Mouse (Mus musculus) ES-E14 (cell line): ENCODE data around the gene Ms4a6d. TPM values are rescaled to one million over a fixed set of nuclear protein-coding genes. Genes with fewer than 3 reads are reported as not detected.
"Not testable (repeated sequence)": the region's sequence is repeated elsewhere in the genome, so short reads cannot be mapped to it uniquely, and the experiment has no call there.

Experiments used
- DNase-seq: peaks from one replicate; pipeline ENCODE4 v3.0.0-alpha.2; 2013; ENCODE audit warnings: low read depth, low spot score
- H3K27ac ChIP-seq: 2 replicates; pipeline ENCODE4 v1.5.1; 2012; ENCODE audit warnings: low read depth, mild to moderate bottlenecking, low read length, moderate library complexity, mixed read lengths; ENCODE audit not compliant: poor library complexity, insufficient read depth, severe bottlenecking
- H3K36me3 ChIP-seq: 2 replicates; pipeline ENCODE4 v1.6.1; 2012; ENCODE audit warnings: mild to moderate bottlenecking, low read length, moderate library complexity, mixed read lengths; ENCODE audit not compliant: control insufficient read depth, poor library complexity, insufficient read depth, severe bottlenecking
- H3K4me1 ChIP-seq, 2 experiments: fragments of 150-350 bp in 1 of 2; sonication (generic) in 1 of 2; 2 replicates each; pipeline ENCODE4 v1.6.1; 2012; ENCODE audit warnings: low read length in 2 of 2, mild to moderate bottlenecking in 1 of 2, mixed read lengths in 1 of 2; ENCODE audit not compliant: control insufficient read depth in 2 of 2, insufficient read depth in 2 of 2, poor library complexity in 1 of 2
- H3K4me3 ChIP-seq, 2 experiments: fragments of 150-350 bp in 1 of 2; sonication (generic) in 1 of 2; 2 replicates each; pipeline ENCODE4 v1.5.1; 2012; ENCODE audit warnings: low read length in 2 of 2, low read depth in 1 of 2, mild to moderate bottlenecking in 1 of 2, mixed read lengths in 1 of 2; ENCODE audit not compliant: insufficient read depth in 1 of 2, poor library complexity in 1 of 2, severe bottlenecking in 1 of 2
- H3K9ac ChIP-seq: 2 replicates; pipeline ENCODE4 v1.6.1; 2012; ENCODE audit warnings: low read depth, mild to moderate bottlenecking, low read length, mixed read lengths; ENCODE audit not compliant: poor library complexity, insufficient read depth, severe bottlenecking
- H3K9me3 ChIP-seq: fragments of 150-350 bp; sonication (generic); 2 replicates; pipeline ENCODE4 v1.6.1; 2012; ENCODE audit warnings: low read depth, mild to moderate bottlenecking, low read length; ENCODE audit not compliant: control insufficient read depth, insufficient read depth
- CHD2 ChIP-seq: IDR thresholded peaks from 2 replicates; pipeline ENCODE4 v1.6.1; 2014; ENCODE audit warnings: mild to moderate bottlenecking, low read depth, low read length, inconsistent platforms
- HCFC1 ChIP-seq: IDR thresholded peaks from 2 replicates; pipeline ENCODE4 v1.6.1; 2012; ENCODE audit warnings: low read length, inconsistent platforms, borderline replicate concordance; ENCODE audit not compliant: insufficient read depth
- MAFK ChIP-seq: IDR thresholded peaks from 2 replicates; pipeline ENCODE4 v1.6.1; 2014; ENCODE audit warnings: mild to moderate bottlenecking, low read depth, low read length, inconsistent platforms; ENCODE audit not compliant: insufficient read depth
- ZC3H11A ChIP-seq: IDR thresholded peaks from 2 replicates; pipeline ENCODE4 v1.6.1; 2012; ENCODE audit warnings: low read depth, mild to moderate bottlenecking, inconsistent platforms, low read length, borderline replicate concordance
- ZNF384 ChIP-seq: IDR thresholded peaks from 2 replicates; pipeline ENCODE4 v1.6.1; 2012; ENCODE audit warnings: low read depth, low read length, inconsistent platforms
- in situ Hi-C, 2 experiments: fragments of 600-800 bp; cut with MboI; formaldehyde crosslinking; loops; one replicate each; pipeline ENCODE4 v1.15.1; 2025; ENCODE audit warnings: low sequenced_read_pairs in 2 of 2, inconsistent platforms in 1 of 2; ENCODE audit not compliant: unreplicated experiment in 2 of 2
- total RNA-seq: library from RNA; depleted of rRNA; stranded (reverse); fragments of 300-350 nt; gene quantifications from 2 replicates; pipeline ENCODE4 v1.2.3, GENCODE M21; 2012

Ms4a6d gene
- total RNA-seq, 1 experiment, result 2.3 TPM

DNA sequence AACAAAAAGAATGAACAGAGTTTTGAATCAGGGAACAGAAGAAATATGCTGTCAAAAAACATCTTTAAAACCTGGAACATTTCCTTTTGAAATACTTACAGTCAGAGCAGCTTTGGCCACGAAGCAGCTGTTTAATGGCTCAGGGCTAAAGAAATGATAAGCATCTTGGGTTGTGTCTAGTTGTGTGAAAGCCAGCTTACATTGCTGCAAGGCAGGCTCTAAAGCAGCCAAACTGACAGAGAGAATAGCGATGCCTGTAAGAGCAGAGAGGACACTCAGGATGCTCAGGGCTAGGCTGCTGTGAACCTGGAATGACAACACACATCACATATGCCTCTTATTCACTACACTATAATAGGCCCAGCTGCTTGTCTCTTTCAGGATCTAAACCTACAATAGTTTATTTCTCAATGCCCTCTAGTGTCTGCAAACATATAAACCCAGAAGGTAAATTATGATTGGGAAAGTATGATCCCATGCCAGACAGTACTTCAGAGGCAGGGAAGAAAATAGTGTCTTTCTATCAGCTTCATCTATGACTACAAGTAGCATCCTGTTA is 14.7 kb downstream of the Ms4a6d start:
- Histone ChIP-seq H3K9me3 (no peaks in the 10 kb centered on the region), H3K4me3 (no peak overlapping the region)
- no peak for TF ChIP-seq CHD2
- no peak for TF ChIP-seq HCFC1

DNA sequence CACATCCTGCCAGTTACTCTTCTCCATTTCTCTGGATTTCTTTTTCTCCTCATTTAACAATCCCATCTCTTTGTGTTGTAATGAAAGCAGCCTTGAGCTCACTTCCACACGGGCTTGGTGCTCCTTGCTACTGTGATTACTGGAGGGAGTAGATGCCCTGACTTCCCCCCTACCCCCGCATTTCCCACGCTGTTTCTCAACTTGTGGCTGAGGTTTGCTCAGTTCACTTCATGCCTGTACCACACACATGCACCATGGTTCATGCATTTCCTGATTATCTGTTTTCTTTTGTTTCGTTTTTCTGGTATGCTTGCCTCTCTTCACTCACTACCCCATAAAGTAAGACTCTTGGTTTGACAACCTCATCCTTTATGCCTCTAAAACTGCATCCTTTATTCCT is 15.4 kb downstream of the Ms4a6d start:
- TF ChIP-seq CHD2, result no peak
- TF ChIP-seq ZNF384, result no peak
- TF ChIP-seq MAFK, result no peak
- TF ChIP-seq HCFC1, result no peak
- TF ChIP-seq ZC3H11A, result no peak
- no peak overlapping the region for H3K4me3 ChIP-seq
- no peak overlapping the region for H3K27ac ChIP-seq
- no peaks in the 10 kb centered on the region for H3K4me1 ChIP-seq
- DNase-seq, result no peak
- in situ Hi-C loops, result no loop called here
- H3K9me3 ChIP-seq, result no peaks in the 10 kb centered on the region
- no peak overlapping the region for H3K9ac ChIP-seq
- no peaks in the 10 kb centered on the region for H3K36me3 ChIP-seq

More for the DNA sequence above, 14.7 kb downstream of the Ms4a6d start:
- Histone ChIP-seq H3K4me1 (no peaks in the 10 kb centered on the region), H3K9ac (no peak overlapping the region), H3K27ac (no peak overlapping the region), H3K36me3 (no peaks in the 10 kb centered on the region)
- DNase-seq, result no peak
- in situ Hi-C loops, result no loop called here

DNA sequence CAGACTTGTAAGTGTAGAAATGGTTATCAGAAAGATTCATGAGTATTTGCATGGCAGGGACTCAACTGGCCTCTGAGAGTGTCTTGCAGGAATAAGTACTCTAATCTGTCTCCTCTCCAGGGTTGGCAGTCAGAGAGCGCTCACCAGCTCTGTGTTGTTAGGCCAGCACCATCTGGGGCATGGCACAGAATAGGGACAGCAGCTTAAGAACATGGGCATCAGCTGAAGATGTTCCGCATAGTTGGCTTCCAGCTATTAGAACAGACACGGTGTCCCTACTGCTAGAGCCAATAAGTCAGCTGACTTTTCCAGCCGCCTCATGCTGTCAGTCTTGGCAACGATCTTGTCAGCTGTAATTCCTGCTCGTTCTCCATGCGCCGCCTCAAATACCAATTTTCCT is 29.7 kb downstream of the Ms4a6d start:
- H3K4me1 ChIP-seq, result no peaks in the 10 kb centered on the region
- H3K27ac ChIP-seq, result no peak overlapping the region
- H3K9me3 ChIP-seq, result no peaks in the 10 kb centered on the region
- no peak for DNase-seq
- no peak overlapping the region for H3K4me3 ChIP-seq
- H3K36me3 ChIP-seq, result no peaks in the 10 kb centered on the region
- TF ChIP-seq MAFK, result no peak
- in situ Hi-C loops, result no loop called here
- H3K9ac ChIP-seq, result no peak overlapping the region

DNA sequence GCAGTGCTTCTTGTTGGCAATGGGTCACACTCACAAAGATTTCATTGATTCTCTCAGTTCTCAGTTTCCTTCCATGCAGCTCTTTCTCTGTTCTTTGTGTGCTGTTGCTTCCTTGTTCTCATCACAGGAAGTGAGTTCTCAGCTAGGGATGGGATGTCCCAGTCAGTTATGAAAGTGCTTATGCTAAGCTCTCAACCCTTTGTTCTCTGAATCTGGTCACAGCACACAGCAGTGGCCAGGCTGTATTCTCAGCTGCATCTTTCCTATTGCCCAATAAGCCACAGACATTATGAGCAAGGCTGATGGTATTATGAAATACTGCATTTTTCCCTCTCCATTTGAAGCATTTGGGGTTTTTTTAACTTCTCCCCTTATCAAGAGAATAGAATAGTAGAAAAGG is 45.1 kb downstream of the Ms4a6d start:
- H3K4me1 ChIP-seq, H3K4me3 ChIP-seq, H3K9ac ChIP-seq, H3K9me3 ChIP-seq, DNase-seq, H3K27ac ChIP-seq, in situ Hi-C loops, H3K36me3 ChIP-seq: not testable (repeated sequence)

DNA sequence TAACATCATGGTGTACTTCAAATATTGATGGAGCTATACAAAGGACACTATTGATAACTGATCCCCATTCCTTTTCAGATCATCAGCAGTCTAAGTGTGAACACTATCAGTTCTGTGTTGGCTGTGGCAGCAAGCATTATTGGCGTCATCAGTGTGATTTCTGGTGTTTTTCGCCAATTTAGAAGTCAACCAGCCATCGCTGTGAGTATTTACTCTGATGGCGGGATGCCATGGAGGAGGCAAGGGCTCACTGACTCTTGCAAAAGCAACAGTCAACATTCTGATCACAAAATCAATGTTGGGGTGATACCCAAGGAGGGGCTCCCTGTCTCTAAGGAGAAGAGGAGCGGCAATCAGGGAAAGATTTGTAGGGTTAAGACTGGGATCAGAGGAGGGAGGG is 49.9 kb downstream of the Ms4a6d start:
- Histone ChIP-seq H3K9me3 (no peaks in the 10 kb centered on the region), H3K36me3 (no peaks in the 10 kb centered on the region), H3K4me1 (no peaks in the 10 kb centered on the region), H3K4me3 (no peak overlapping the region), H3K9ac (no peak overlapping the region), H3K27ac (no peak overlapping the region)
- DNase-seq, result no peak
- in situ Hi-C loops, result no loop called here
- TF ChIP-seq CHD2 (no peak), MAFK (no peak), HCFC1 (no peak), ZNF384 (no peak), ZC3H11A (no peak)
